Mouse (Mus musculus): ENCODE measurements around the gene Jup. TPM values are rescaled to one million over a fixed set of nuclear protein-coding genes. Genes with fewer than 3 reads are reported as not detected.

The Jup gene
- total RNA-seq, 2 experiments from 2014 or later = 33.2 to 36.2 TPM

GRCm38 (mm10) chr11:100408835-100409462 is 11.4 kb upstream of the Jup start:
- no peak for DNase-seq (ENCODE audit: extremely low spot score in 1 of 2, low spot score in 1 of 2)

DNA sequence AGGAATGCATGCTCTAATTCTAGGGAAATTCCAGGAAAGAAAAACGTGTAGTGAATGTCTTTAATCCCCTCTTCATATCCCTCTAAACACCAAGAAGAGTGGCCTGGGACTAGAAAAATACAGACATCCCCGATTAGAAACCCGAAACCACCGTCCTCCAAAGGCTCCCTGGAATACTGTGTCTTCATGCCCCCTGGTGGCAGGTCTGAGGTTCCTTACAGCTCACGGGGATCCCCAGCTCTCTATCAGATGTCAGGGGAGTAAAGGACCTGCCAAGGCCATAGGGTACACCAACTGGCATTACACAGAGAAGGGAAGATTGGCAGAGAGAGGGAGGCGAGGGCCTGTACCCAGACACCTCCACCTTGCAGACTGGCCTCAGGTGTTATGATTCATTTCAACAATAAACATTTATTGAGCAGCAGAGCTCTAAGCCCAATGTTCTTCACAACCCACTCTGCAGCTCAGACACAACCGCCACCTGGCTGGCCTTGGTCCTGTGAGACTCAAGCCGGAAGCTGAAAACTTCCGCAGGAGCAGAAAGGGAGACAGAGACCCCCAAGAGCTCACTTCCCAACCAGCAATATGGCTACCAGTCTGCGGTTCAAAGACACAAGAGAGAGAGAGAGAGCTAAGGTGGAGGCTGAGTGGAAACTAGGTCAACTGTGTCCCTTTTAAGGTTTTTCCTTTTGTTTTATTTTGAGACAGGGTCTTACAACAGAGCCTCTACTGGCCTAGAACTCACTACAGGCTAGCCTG is 10.7 kb upstream of the Jup start:
- peak; percentile 45 to 72 for DNase-seq (ENCODE audit: extremely low spot score in 1 of 2, low spot score in 1 of 2)

- DNase-seq (ENCODE audit: extremely low spot score in 1 of 2, low spot score in 1 of 2) = no peak
Measured at GRCm38 (mm10) chr11:100406995-100407705, 9.6 kb upstream of the Jup start.

DNA sequence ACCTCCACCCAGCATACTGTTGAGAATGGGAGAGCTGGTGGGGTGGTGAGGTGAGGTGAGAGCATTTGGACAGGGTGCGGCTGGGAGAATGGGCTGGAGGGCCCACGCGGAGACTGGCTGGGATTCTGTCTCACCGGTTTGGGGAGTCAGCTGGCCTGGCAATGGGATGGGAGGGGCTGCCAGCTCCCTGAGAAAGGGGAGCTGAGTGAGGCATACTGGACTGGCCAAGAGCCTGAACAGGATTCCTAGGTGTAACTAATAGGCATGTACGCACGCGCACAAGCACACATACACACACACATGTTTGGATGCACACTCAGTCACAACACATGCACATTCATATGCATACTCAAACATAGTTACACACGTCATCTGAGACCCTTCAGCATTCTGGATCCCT is 8.7 kb upstream of the Jup start:
- no peak for DNase-seq (ENCODE audit: extremely low spot score in 1 of 2, low spot score in 1 of 2)

DNA sequence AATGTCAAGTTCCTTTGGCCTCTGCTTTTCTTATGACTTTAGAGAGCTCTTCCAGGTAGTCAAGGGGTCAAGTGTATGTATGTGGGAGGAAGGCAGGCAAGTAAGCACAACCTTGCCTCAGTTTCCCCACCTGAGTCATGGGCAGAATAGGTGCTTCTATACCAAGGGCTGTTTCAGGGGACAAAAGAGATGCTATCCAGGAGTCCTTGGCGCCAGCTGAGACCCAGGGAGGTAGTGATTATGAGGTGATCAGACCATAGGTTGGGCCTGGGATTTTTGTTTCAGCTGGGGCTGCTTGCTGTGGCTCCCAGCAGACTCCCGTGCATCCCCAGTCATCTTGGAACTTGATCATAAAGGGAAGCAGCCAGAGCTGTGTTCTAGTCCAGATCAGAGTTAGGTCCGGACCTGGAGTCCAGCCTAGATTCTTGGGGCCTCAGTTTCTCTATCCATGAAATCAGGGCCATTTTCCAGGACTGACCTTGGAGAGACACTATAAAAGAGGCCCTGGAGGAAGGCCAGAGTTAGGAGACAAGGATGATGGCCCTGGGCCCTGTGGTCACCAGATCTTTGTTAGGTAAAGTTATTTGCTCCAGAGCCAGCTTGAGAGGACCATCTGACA is 7.0 kb upstream of the Jup start:
- no peak for DNase-seq (ENCODE audit: extremely low spot score in 1 of 2, low spot score in 1 of 2)

- DNase-seq (ENCODE audit: extremely low spot score in 1 of 2, low spot score in 1 of 2) = no peak
Measured at GRCm38 (mm10) chr11:100403445-100404134, 6.0 kb upstream of the Jup start.

DNA sequence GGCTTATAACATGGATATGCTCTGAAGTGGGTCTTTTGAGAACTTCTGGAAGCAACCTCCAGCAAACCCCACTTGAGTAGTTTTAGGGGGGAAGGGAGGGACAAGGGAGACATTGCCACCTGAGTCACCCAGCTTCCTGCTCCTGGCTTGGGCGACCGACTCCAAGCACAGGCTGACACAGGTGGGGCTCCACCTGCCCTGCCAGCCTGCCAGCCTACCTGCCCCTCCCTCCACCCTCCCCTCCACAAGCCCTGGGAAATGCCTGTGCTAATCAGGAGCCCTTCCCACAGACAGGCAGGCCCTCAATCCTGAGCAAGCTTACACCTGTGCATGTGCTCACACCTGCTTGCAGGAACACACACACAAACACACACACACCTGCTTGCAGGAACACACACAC is 5.1 kb upstream of the Jup start:
- no peak for DNase-seq (ENCODE audit: extremely low spot score in 1 of 2, low spot score in 1 of 2)

- no peak for DNase-seq (ENCODE audit: extremely low spot score in 1 of 2, low spot score in 1 of 2)
Measured at GRCm38 (mm10) chr11:100402240-100402639, 4.7 kb upstream of the Jup start.

DNA sequence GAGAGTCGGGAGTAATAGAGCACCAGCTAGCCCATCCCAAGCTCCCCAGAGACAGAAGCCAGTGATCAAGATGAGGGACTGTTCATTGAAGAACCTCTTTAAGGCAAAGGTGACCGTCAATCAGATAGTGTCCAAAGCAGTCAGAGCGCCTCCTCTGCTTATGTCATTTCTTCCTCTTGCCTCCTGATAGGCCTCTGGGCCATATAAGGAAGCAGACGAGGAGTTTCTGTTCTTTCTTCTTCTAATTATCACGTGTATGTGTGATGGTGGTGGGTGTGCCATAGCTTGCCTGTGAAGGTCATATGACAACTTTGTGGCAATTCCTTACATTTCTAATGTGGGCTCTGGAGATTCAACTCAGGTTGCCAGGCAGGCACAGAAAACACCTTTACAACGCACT is 3.3 kb upstream of the Jup start:
- DNase-seq (ENCODE audit: extremely low spot score in 1 of 2, low spot score in 1 of 2) = no peak

GRCm38 (mm10) chr11:100399727-100400538 is 2.4 kb upstream of the Jup start:
- DNase-seq (ENCODE audit: extremely low spot score in 1 of 2, low spot score in 1 of 2) = no peak

DNA sequence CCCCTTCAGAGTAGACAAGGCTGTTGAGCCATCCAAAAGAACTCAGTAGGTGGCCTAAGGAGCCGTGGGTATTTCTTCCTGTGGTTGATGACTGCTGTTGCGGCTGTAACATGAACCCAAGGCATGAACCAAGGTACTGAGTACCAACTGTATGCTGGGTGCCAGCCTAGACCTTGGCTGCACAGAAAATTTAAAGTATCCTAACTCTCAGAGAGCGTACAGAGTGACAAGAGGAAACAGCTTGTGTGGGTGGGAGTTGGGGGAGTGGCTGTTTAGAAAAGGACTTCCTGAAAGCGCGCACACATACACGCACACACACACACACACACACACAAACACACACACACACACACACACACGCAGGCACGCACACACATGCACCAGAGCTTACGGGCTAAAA is 1.8 kb upstream of the Jup start:
- DNase-seq (ENCODE audit: extremely low spot score in 1 of 2, low spot score in 1 of 2) = no peak

DNA sequence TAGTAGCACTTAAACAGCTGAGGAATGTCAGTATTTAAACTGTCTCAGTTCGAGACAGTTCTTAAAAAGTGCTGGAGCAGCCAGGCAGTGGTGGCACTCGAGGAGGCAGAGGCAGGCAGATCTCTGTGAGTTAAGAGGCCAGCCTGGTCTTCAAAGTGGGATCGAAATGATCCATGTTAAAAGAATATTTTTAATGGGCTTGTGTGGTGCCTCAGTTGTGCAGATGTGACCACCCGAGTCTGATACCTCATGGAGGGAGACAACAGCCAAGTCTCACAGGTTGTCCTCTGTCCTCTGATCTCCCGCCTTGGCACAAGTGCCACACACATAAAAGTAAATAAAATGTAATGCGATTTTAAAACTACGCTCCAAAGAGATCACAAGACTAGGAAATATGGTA is 954 bp upstream of the Jup start:
- no peak for DNase-seq (ENCODE audit: extremely low spot score in 1 of 2, low spot score in 1 of 2)

GRCm38 (mm10) chr11:100396886-100397599 is 520 bp downstream of the Jup start:
- DNase-seq (ENCODE audit: extremely low spot score in 1 of 2, low spot score in 1 of 2) = no peak

DNA sequence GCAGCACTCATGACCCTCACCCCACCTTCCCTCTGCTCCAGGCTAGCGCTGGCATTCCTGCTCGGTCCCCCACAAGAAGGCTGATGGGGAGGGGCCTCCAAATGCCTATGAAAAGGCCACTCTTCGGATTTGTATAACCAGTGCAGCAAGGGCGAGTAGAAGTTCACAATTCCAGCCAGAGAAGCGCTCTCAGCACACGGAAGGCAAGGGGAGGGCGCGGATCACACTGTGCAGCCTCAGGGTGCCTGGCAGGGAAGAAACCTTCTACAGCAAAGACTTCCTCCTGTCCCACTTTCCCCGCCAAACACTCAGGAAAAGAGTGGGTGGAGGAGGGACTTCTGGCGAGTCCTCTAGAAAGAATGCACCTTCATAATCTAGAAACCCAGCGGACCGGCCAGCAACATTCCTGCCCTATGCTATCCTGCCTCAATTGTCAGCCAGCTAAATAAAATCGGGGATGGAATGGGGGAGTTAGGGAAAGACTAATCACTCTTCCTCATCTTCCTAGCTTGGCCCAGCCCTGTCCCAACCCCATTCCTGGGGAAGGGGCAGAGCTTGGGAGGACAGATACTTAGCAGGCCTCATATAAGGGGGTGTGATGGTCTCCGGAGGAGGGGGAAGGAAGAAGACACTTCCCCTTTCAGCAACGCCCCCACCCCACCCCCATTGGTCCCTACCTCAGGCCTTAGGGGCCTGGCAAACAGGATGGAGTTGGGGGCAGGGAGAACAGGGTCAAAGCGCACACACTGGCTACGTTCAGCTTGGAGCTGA is 1.5 kb downstream of the Jup start:
- DNase-seq (ENCODE audit: extremely low spot score in 1 of 2, low spot score in 1 of 2) = no peak

- no peak for DNase-seq (ENCODE audit: extremely low spot score in 1 of 2, low spot score in 1 of 2)
Measured at GRCm38 (mm10) chr11:100395200-100395599, 2.4 kb downstream of the Jup start.

GRCm38 (mm10) chr11:100394353-100395074 is 3.0 kb downstream of the Jup start:
- no peak for DNase-seq (ENCODE audit: extremely low spot score in 1 of 2, low spot score in 1 of 2)

GRCm38 (mm10) chr11:100393733-100394132 is 3.8 kb downstream of the Jup start:
- no peak for DNase-seq (ENCODE audit: extremely low spot score in 1 of 2, low spot score in 1 of 2)

DNA sequence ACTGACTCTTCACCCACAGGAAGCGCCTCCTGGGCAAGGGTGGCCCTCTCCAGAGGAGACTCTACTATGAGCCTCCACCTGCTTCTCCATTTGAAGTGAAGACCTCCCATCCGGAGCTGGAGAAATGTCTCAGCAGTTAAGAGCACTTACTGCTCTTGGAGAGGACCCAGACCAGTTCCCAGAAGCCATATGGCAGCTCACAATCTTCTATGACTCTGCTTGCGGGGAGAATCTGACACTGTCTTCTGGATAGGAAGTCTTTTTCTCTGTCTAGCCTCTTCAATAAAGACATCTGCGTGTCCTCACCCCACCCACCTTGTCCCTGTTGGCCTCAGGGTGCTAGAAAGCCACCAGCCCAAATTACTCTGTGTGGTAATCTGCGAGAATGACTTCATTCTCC is 4.6 kb downstream of the Jup start:
- DNase-seq (ENCODE audit: extremely low spot score in 1 of 2, low spot score in 1 of 2) = no peak

Measured in layer of hippocampus, postnatal 25 days (tissue).